Mouse (Mus musculus) forebrain, embryonic 11.5 days (tissue): ENCODE measurements around the gene Ahctf1. TPM values are rescaled to one million over a fixed set of nuclear protein-coding genes. Genes with fewer than 3 reads are reported as not detected.
"Not testable (repeated sequence)": the region's sequence is repeated elsewhere in the genome, so short reads cannot be mapped to it uniquely, and the experiment has no call there.

Source experiments
- ATAC-seq: fragments of 200-750 bp; cut with Nextera tagmentation; replicated peaks from 2 replicates; pipeline ENCODE4 v1.8.0; 2017; ENCODE audit warnings: moderate TSS enrichment; ENCODE audit not compliant: low FRiP score
- DNase-seq: peaks from one replicate; pipeline ENCODE4 v3.0.0-alpha.2; 2017; ENCODE audit warnings: low spot score
- H3K27ac ChIP-seq: fragments of 300-500 bp; sonication (generic); 2 replicates; pipeline ENCODE4 v1.5.1; 2014; ENCODE audit warnings: low read depth, low read length
- H3K27me3 ChIP-seq: fragments of 300-500 bp; sonication (generic); 2 replicates; pipeline ENCODE4 v1.6.1; 2014; ENCODE audit warnings: mild to moderate bottlenecking, low read length, mixed read lengths; ENCODE audit not compliant: control insufficient read depth, insufficient read depth
- H3K36me3 ChIP-seq: fragments of 300-500 bp; sonication (generic); 2 replicates; pipeline ENCODE4 v1.6.1; 2014; ENCODE audit warnings: mild to moderate bottlenecking, low read length, moderate library complexity, mixed read lengths; ENCODE audit not compliant: control insufficient read depth, insufficient read depth
- H3K4me1 ChIP-seq: fragments of 300-500 bp; sonication (generic); replicated peaks from 2 replicates; pipeline ENCODE4 v1.6.1; 2014; ENCODE audit warnings: low read length, mixed read lengths; ENCODE audit not compliant: control insufficient read depth, insufficient read depth
- H3K4me2 ChIP-seq: fragments of 300-500 bp; sonication (generic); 2 replicates; pipeline ENCODE4 v1.6.1; 2014; ENCODE audit warnings: low read depth, mild to moderate bottlenecking, low read length, moderate library complexity, mixed read lengths; ENCODE audit not compliant: severe bottlenecking
- H3K4me3 ChIP-seq: fragments of 300-500 bp; sonication (generic); 2 replicates; pipeline ENCODE4 v1.5.1; 2014; ENCODE audit warnings: low read depth, low read length
- H3K9ac ChIP-seq: fragments of 300-500 bp; sonication (generic); 2 replicates; pipeline ENCODE4 v1.6.1; 2014; ENCODE audit warnings: low read length
- H3K9me3 ChIP-seq: fragments of 300-500 bp; sonication (generic); 2 replicates; pipeline ENCODE4 v1.6.1; 2016; ENCODE audit warnings: low read length, mixed read lengths; ENCODE audit not compliant: control insufficient read depth
- WGBS: fragments of 180-500 bp; shearing (Covaris S2); extraction: QIAGEN DNeasy Blood & Tissue Kit; methylation state at CpG from one replicate; pipeline ENCODE4 v1.1.7; 2014; 5-methylcytosine and 5-hydroxymethylcytosine counted together
- polyA plus RNA-seq: library from polyadenylated mRNA; unstranded; fragments of >200 nt; fragmentation: Nextera tagmentation; extraction: Ambion mirVana; gene quantifications from 2 replicates; pipeline ENCODE4 v1.2.1, GENCODE M21; 2014

Gene Ahctf1
- polyA plus RNA-seq, 1 experiment from 2014 or later: 44.0 TPM

- ATAC-seq (no peak), DNase-seq (no peak)
- no peaks in the 10 kb centered on the region for H3K4me1 ChIP-seq
- H3K4me3 ChIP-seq: no peak overlapping the region
- H3K36me3 ChIP-seq: peaks cover 6% of the 10 kb centered on the region; the same call in 1 of the 2 replicates
- no peaks in the 10 kb centered on the region for H3K9me3 ChIP-seq
- H3K4me2 ChIP-seq: no peak overlapping the region
- no peaks in the 10 kb centered on the region for H3K27me3 ChIP-seq
- H3K27ac ChIP-seq: no peak overlapping the region
- WGBS: 89% methylated on average over 4 of the region's 4 CpGs
- H3K9ac ChIP-seq: no peak overlapping the region
These were observed 59.8 kb downstream of the Ahctf1 start for GRCm38 (mm10) chr1:179743593-179744193.

- Histone ChIP-seq H3K9me3 (no peaks in the 10 kb centered on the region), H3K27me3 (no peaks in the 10 kb centered on the region), H3K36me3 (no peaks in the 10 kb centered on the region), H3K27ac (no peak overlapping the region), H3K4me3 (no peak overlapping the region), H3K9ac (no peak overlapping the region), H3K4me2 (no peak overlapping the region), H3K4me1 (no peaks in the 10 kb centered on the region)
- DNase-seq: no peak
- WGBS: 84% methylated on average over 3 of the region's 3 CpGs
- ATAC-seq: no peak
These were observed 67.0 kb downstream of the Ahctf1 start for GRCm38 (mm10) chr1:179736483-179736882.

- Histone ChIP-seq H3K27ac (no peak overlapping the region), H3K4me3 (no peak overlapping the region)
- 41% methylated on average over 15 of the region's 15 CpGs for WGBS
These were observed 68.7 kb downstream of the Ahctf1 start for GRCm38 (mm10) chr1:179734500-179735474.

GRCm38 (mm10) chr1:179731391-179731790 is 72.1 kb downstream of the Ahctf1 start:
- Histone ChIP-seq H3K9ac (no peak overlapping the region), H3K4me1 (no peaks in the 10 kb centered on the region), H3K27me3 (no peaks in the 10 kb centered on the region), H3K36me3 (no peaks in the 10 kb centered on the region), H3K4me3 (no peak overlapping the region), H3K27ac (no peak overlapping the region), H3K9me3 (no peaks in the 10 kb centered on the region), H3K4me2 (no peak overlapping the region)
- 83% methylated on average over 3 of the region's 3 CpGs for WGBS
- ATAC-seq (no peak), DNase-seq (no peak)

More at GRCm38 (mm10) chr1:179734500-179735474, 68.7 kb downstream of the Ahctf1 start:
- no peak overlapping the region for H3K4me2 ChIP-seq
- no peaks in the 10 kb centered on the region for H3K9me3 ChIP-seq
- H3K27me3 ChIP-seq: no peaks in the 10 kb centered on the region
- ATAC-seq (no peak), DNase-seq (peak; percentile 79)
- H3K4me1 ChIP-seq: no peaks in the 10 kb centered on the region
- no peak overlapping the region for H3K9ac ChIP-seq
- no peaks in the 10 kb centered on the region for H3K36me3 ChIP-seq

GRCm38 (mm10) chr1:179728661-179729060 is 74.8 kb downstream of the Ahctf1 start:
- H3K4me2 ChIP-seq: no peak overlapping the region
- H3K27me3 ChIP-seq: no peaks in the 10 kb centered on the region
- H3K9ac ChIP-seq: no peak overlapping the region
- no peaks in the 10 kb centered on the region for H3K36me3 ChIP-seq
- no peak for DNase-seq
- H3K27ac ChIP-seq: no peak overlapping the region
- no peak for ATAC-seq
- H3K4me1 ChIP-seq: no peaks in the 10 kb centered on the region
- H3K9me3 ChIP-seq: no peaks in the 10 kb centered on the region
- H3K4me3 ChIP-seq: no peak overlapping the region
- WGBS: 88% methylated on average over 10 of the region's 10 CpGs

GRCm38 (mm10) chr1:179722811-179723469 is 80.5 kb downstream of the Ahctf1 start:
- Histone ChIP-seq H3K4me2 (no peak overlapping the region), H3K27ac (no peak overlapping the region), H3K36me3 (no peaks in the 10 kb centered on the region), H3K27me3 (no peaks in the 10 kb centered on the region), H3K4me1 (no peaks in the 10 kb centered on the region), H3K9ac (no peak overlapping the region), H3K4me3 (no peak overlapping the region), H3K9me3 (no peaks in the 10 kb centered on the region)
- 76% methylated on average over 8 of the region's 8 CpGs for WGBS
- DNase-seq: no peak
- no peak for ATAC-seq

GRCm38 (mm10) chr1:179715786-179716185 is 87.7 kb downstream of the Ahctf1 start:
- Histone ChIP-seq H3K4me2 (no peak overlapping the region), H3K27ac (no peak overlapping the region), H3K9me3 (no peaks in the 10 kb centered on the region), H3K4me1 (no peaks in the 10 kb centered on the region), H3K36me3 (no peaks in the 10 kb centered on the region), H3K27me3 (no peaks in the 10 kb centered on the region), H3K4me3 (no peak overlapping the region), H3K9ac (no peak overlapping the region)
- ATAC-seq: no peak
- 94% methylated on average over 4 of the region's 4 CpGs for WGBS
- no peak for DNase-seq

- ATAC-seq, H3K9me3 ChIP-seq, H3K4me2 ChIP-seq, H3K4me1 ChIP-seq, DNase-seq, H3K4me3 ChIP-seq, H3K36me3 ChIP-seq, H3K27ac ChIP-seq, H3K9ac ChIP-seq, H3K27me3 ChIP-seq: not testable (repeated sequence)
- 85% methylated on average over 4 of the region's 4 CpGs for WGBS
These were observed 88.2 kb downstream of the Ahctf1 start for GRCm38 (mm10) chr1:179715289-179715688.
